Mouse (Mus musculus): ENCODE measurements around the gene Tcaf3.

The Tcaf3 gene

GRCm38 (mm10) chr6:42597592-42597991 lies at the start of gene Tcaf3:
Tcaf3 (minus strand) TSS chr6:42597692.
- Histone ChIP-seq H3K27me3 (ENCODE audit: insufficient read depth, low read length) (no peaks in the 10 kb centered on the region), H3K4me3 (replicated peaks; ENCODE audit: low read length) (no peak within 1 kb of the TSS), H3K4me1 (replicated peaks; ENCODE audit: low read depth, low read length) (no peaks in the 10 kb centered on the region), H3K36me3 (ENCODE audit: insufficient read depth, low read length) (no peaks in the 10 kb centered on the region), H3K9me3 (ENCODE audit: low read length) (no peaks in the 10 kb centered on the region)
- TF ChIP-seq POU5F1 (IDR thresholded peaks at IDR 0.05; ENCODE audit: borderline replicate concordance, low read length) (no peak), NANOG (IDR thresholded peaks at IDR 0.05; ENCODE audit: borderline replicate concordance, low read length) (no peak), CTCF (conservative IDR thresholded peaks at IDR 0.05; ENCODE audit: low read length) (no peak)

GRCm38 (mm10) chr6:42644912-42645549 lies 47.5 kb upstream of the Tcaf3 start, which contains the start of gene Tcaf2:
Tcaf2 (minus strand) TSS chr6:42645254.
- Histone ChIP-seq H3K4me1 (replicated peaks; ENCODE audit: low read depth, low read length) (peaks cover 6% of the 10 kb centered on the region), H3K36me3 (ENCODE audit: insufficient read depth, low read length) (no peaks in the 10 kb centered on the region), H3K9me3 (ENCODE audit: low read length) (no peaks in the 10 kb centered on the region), H3K27me3 (ENCODE audit: insufficient read depth, low read length) (no peaks in the 10 kb centered on the region), H3K4me3 (replicated peaks; ENCODE audit: low read length) (peak within 1 kb of the TSS; percentile 73)
- TF ChIP-seq CTCF (conservative IDR thresholded peaks at IDR 0.05; ENCODE audit: low read length) (peak; percentile 100), NANOG (IDR thresholded peaks at IDR 0.05; ENCODE audit: borderline replicate concordance, low read length) (no peak), POU5F1 (IDR thresholded peaks at IDR 0.05; ENCODE audit: borderline replicate concordance, low read length) (no peak)

- Histone ChIP-seq H3K27me3 (ENCODE audit: insufficient read depth, low read length) (no peaks in the 10 kb centered on the region), H3K9me3 (ENCODE audit: low read length) (no peaks in the 10 kb centered on the region), H3K4me3 (replicated peaks; ENCODE audit: low read length) (no peak overlapping the region), H3K36me3 (ENCODE audit: insufficient read depth, low read length) (no peaks in the 10 kb centered on the region), H3K4me1 (replicated peaks; ENCODE audit: low read depth, low read length) (no peaks in the 10 kb centered on the region)
- TF ChIP-seq POU5F1 (IDR thresholded peaks at IDR 0.05; ENCODE audit: borderline replicate concordance, low read length): no peak
- TF ChIP-seq CTCF (conservative IDR thresholded peaks at IDR 0.05; ENCODE audit: low read length): no peak
- TF ChIP-seq NANOG (IDR thresholded peaks at IDR 0.05; ENCODE audit: borderline replicate concordance, low read length): no peak
These were observed 36.9 kb upstream of the Tcaf3 start for GRCm38 (mm10) chr6:42634393-42634792.

- TF ChIP-seq CTCF (conservative IDR thresholded peaks at IDR 0.05; ENCODE audit: low read length): peak; percentile 17; the same call in 1 of the 2 replicates
- no peak for TF ChIP-seq NANOG (IDR thresholded peaks at IDR 0.05; ENCODE audit: borderline replicate concordance, low read length)
- no peak overlapping the region for H3K4me3 ChIP-seq (replicated peaks; ENCODE audit: low read length)
- H3K27me3 ChIP-seq (ENCODE audit: insufficient read depth, low read length): no peaks in the 10 kb centered on the region
- H3K36me3 ChIP-seq (ENCODE audit: insufficient read depth, low read length): no peaks in the 10 kb centered on the region
- no peaks in the 10 kb centered on the region for H3K4me1 ChIP-seq (replicated peaks; ENCODE audit: low read depth, low read length)
- H3K9me3 ChIP-seq (ENCODE audit: low read length): no peaks in the 10 kb centered on the region
These were observed 33.9 kb upstream of the Tcaf3 start for GRCm38 (mm10) chr6:42631395-42631794.

GRCm38 (mm10) chr6:42616904-42617303 lies 19.4 kb upstream of the Tcaf3 start:
- no peak for TF ChIP-seq CTCF (conservative IDR thresholded peaks at IDR 0.05; ENCODE audit: low read length)
- Histone ChIP-seq H3K27me3 (ENCODE audit: insufficient read depth, low read length) (no peaks in the 10 kb centered on the region), H3K4me3 (replicated peaks; ENCODE audit: low read length) (no peak overlapping the region), H3K4me1 (replicated peaks; ENCODE audit: low read depth, low read length) (no peaks in the 10 kb centered on the region), H3K36me3 (ENCODE audit: insufficient read depth, low read length) (no peaks in the 10 kb centered on the region), H3K9me3 (ENCODE audit: low read length) (no peaks in the 10 kb centered on the region)

GRCm38 (mm10) chr6:42612218-42612617 lies 14.7 kb upstream of the Tcaf3 start:
- Histone ChIP-seq H3K4me1 (replicated peaks; ENCODE audit: low read depth, low read length) (no peaks in the 10 kb centered on the region), H3K27me3 (ENCODE audit: insufficient read depth, low read length) (no peaks in the 10 kb centered on the region), H3K36me3 (ENCODE audit: insufficient read depth, low read length) (no peaks in the 10 kb centered on the region), H3K9me3 (ENCODE audit: low read length) (no peaks in the 10 kb centered on the region), H3K4me3 (replicated peaks; ENCODE audit: low read length) (no peak overlapping the region)
- TF ChIP-seq CTCF (conservative IDR thresholded peaks at IDR 0.05; ENCODE audit: low read length) (peak; percentile 52), POU5F1 (IDR thresholded peaks at IDR 0.05; ENCODE audit: borderline replicate concordance, low read length) (no peak)

GRCm38 (mm10) chr6:42610954-42611522 lies 13.5 kb upstream of the Tcaf3 start:
- no peak for TF ChIP-seq POU5F1 (IDR thresholded peaks at IDR 0.05; ENCODE audit: borderline replicate concordance, low read length)
- TF ChIP-seq CTCF (conservative IDR thresholded peaks at IDR 0.05; ENCODE audit: low read length): no peak
- TF ChIP-seq NANOG (IDR thresholded peaks at IDR 0.05; ENCODE audit: borderline replicate concordance, low read length): no peak
- Histone ChIP-seq H3K36me3 (ENCODE audit: insufficient read depth, low read length) (no peaks in the 10 kb centered on the region), H3K4me1 (replicated peaks; ENCODE audit: low read depth, low read length) (no peaks in the 10 kb centered on the region), H3K4me3 (replicated peaks; ENCODE audit: low read length) (no peak overlapping the region), H3K9me3 (ENCODE audit: low read length) (no peaks in the 10 kb centered on the region), H3K27me3 (ENCODE audit: insufficient read depth, low read length) (no peaks in the 10 kb centered on the region)

- TF ChIP-seq CTCF (conservative IDR thresholded peaks at IDR 0.05; ENCODE audit: low read length) (no peak), POU5F1 (IDR thresholded peaks at IDR 0.05; ENCODE audit: borderline replicate concordance, low read length) (no peak), NANOG (IDR thresholded peaks at IDR 0.05; ENCODE audit: borderline replicate concordance, low read length) (no peak)
- no peaks in the 10 kb centered on the region for H3K36me3 ChIP-seq (ENCODE audit: insufficient read depth, low read length)
These were observed 4.2 kb downstream of the Tcaf3 start for GRCm38 (mm10) chr6:42593138-42593882.

More at GRCm38 (mm10) chr6:42593138-42593882, 4.2 kb downstream of the Tcaf3 start:
- H3K4me1 ChIP-seq (replicated peaks; ENCODE audit: low read depth, low read length): no peaks in the 10 kb centered on the region
- H3K27me3 ChIP-seq (ENCODE audit: insufficient read depth, low read length): no peaks in the 10 kb centered on the region
- H3K9me3 ChIP-seq (ENCODE audit: low read length): no peaks in the 10 kb centered on the region
- H3K4me3 ChIP-seq (replicated peaks; ENCODE audit: low read length): no peak overlapping the region
